Mouse (Mus musculus) telencephalon, adult 2 months (tissue): ENCODE data around the gene Btbd18.
"Not testable (repeated sequence)": the region's sequence is repeated elsewhere in the genome, so short reads cannot be mapped to it uniquely, and the experiment has no call there.

ENCODE experiments used
- DNase-seq: peaks from one replicate; pipeline ENCODE4 v3.0.0-alpha.2; 2011; ENCODE audit warnings: low read depth, low spot score

Gene Btbd18

DNA sequence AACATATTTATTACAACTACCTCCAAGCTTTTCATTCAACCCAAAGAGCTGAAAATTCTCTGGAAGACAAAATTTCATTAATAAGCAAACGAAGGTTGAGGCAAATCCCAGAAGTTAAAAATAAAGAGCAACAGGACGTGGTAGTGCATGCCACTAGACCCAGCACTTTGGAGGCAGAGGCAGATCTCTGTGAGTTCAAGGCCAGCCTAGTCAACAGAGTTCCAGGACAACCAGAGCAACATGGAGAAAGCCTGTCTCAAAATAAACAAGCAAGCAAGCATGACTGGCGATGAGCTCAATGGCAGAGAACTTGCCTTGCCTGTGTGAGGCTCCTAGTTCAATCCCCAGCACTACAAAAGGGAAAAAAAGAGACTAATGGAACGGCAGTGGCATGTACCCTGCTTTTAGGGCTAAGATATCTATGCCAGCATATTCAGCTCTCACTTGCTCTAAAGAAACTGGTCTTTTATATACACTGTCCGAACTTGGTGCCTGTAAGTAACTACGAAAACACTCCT, 11.8 kb upstream of the Btbd18 start:
- no peak for DNase-seq

DNA sequence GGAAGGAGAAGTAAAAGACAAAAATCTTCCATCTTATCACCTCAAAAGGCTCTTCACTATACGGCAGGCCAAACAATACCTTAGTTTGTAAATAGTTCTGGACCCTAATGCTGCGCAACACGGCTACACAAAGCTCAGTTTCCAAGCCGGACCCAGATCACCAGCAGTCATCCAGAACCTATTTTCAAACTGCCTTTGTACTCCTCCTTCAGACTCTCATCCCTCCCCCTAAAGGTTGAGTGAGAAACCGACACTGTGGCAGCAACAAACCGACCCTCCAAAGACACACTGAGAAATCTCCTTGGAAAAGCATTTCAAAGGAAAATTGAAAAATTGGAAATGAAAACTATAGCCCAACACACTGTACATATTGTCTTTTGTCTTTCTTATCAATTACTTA, 10.5 kb upstream of the Btbd18 start:
- no peak for DNase-seq

DNA sequence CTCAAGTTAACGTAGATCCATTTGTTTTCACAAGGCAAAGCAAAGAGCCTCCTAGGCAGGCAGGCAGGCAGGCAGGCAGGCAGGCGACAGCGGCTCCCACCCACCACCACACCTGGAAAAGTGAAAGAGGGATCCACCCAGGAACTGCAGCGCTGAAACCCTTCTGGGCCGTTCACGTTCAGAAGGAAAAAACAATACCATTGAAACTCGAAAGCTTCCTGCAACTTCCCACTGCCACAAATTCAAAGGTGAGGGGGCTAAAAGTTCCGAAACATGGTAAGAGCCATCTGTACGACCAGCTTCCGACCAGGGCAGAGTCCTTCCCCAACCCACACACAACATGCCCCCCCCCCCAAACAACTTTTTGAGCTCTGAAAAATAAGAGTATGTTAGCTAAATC, 9.2 kb upstream of the Btbd18 start:
- no peak for DNase-seq

DNA sequence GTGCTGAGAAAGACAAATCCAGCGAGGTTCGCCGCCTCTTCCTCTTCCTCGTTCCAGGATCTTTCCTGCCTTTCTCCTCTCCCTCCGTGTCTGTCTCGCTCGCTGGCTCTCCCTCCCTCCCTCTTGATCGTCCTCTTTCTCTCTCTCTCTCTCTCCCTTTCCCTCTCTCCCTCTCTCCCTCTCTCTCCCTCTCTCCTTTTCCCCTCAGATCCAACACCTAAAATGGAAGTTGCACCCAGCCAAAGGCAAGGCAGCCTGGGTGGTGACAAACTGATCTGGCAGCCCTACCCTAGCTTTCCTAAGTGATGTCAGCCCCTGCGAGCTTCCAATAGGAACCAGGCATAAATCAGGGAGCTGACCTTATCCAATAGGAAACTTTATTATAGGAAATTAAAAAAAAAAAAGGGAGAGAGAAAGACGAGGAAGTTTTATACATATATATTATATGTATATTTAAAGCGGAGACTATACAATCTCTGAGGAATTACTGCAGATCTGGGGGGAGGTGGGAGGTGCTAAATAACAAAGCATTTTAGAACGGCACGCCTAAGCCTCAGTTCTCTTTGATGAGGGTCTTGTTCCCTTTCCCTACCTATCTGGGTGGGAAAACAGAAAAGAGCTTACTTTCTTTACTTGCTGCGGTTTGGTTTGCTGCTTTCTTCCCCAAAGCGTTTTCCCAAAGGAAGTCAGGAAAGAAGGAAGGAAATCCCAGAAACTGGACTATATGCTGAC, 8.2 kb upstream of the Btbd18 start, which contains the start of gene Ctnnd1:
Ctnnd1 (minus strand) TSS at position 302 of the 732 bp plus-strand sequence.
- DNase-seq, result peak; percentile 97

DNA sequence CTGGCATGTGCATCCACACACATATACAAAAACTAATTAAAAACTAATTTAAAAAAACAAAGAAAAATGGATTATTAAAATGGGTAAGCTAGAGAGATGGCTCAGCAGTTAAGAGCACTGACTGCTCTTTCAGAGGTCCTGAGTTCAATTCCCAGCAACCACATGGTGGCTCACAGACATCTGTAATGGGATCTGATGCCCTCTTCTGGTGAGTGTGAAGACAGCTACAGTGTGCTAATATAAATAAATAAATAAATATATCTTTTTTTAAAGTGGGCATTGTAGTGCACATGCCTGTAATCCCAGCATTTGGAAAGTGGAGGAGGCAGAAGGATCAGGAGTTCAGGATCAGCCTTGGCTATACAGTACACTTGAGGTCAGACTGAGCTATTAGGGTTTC, 5.5 kb upstream of the Btbd18 start:
- no peak for DNase-seq

DNA sequence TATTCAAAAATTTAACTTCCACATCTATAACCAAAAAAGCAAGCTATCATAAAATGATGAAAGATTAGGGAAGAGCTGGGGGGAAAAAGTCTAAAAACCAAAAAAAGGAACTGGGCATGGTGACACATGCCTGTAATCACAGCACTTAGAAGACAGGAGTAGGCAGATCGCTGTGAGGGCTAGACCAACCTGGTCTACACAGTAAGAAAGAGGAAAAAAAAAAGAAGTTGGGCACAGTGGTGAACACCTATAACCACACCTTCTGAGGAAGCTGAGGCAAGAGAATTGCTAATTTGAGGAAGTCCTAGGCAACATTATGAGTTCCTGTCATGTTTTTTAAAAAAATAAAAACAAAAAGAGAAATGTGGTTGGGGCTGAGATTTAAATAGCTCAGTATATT, 3.0 kb upstream of the Btbd18 start:
- DNase-seq, result no peak

DNA sequence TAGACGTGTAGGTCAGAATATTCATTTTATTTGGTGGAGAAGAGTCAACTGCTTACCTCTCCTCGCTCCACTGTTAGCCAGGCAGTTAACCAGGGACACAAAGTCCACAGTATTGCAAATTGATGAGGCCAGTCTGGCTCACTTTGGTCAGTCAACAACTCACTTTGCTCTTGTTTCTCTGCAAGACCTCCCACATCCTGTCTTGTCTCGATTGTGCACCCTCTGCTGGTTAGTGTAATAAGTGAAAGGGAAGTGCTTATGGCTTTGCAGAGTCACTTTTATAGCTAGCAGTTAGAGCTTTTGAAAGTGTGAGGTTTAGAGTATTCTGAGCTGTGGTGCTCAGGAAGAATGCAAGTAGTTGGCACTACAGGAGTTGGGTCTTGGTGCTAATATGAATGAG, 1.4 kb downstream of the Btbd18 start:
- peak; percentile 59 for DNase-seq

DNA sequence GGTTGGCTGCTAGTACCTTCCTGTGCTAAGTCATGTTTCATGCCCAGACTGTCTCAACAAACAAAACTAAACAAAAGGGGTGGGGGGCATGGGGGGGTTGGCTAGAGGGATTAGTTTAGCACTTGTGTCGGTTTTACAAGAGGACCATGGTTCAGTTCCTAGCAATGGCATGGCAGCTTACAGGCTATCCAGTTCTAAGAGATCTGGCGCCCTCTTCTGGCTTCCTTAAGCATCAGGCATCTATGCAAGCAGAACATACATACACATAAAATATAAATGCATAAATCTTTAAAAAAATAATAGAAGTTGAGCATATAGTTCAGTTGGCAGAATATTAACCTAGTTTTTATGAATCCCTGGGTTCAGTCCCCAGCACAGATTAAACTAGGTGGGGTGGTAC, 4.0 kb downstream of the Btbd18 start:
- no peak for DNase-seq

DNA sequence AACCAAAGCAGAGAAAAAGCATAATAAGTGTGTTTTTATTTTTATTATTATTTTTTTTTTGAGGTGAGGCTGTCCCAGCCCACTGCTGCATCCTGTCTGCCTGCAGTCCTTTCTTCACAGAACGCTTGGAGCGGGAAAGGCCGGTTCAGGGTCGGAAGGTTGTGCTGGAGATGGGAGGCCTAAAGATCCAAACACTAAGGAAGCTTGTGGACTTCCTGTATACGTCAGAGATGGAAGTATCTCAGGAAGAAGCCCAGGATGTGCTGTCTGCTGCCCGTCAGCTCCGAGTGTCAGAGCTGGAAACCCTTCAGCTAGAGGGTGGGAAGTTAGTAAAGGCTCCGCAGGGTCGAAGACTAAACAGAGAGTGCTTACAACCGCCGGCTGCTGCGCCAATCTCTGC, 7.2 kb downstream of the Btbd18 start:
- no peak for DNase-seq

DNA sequence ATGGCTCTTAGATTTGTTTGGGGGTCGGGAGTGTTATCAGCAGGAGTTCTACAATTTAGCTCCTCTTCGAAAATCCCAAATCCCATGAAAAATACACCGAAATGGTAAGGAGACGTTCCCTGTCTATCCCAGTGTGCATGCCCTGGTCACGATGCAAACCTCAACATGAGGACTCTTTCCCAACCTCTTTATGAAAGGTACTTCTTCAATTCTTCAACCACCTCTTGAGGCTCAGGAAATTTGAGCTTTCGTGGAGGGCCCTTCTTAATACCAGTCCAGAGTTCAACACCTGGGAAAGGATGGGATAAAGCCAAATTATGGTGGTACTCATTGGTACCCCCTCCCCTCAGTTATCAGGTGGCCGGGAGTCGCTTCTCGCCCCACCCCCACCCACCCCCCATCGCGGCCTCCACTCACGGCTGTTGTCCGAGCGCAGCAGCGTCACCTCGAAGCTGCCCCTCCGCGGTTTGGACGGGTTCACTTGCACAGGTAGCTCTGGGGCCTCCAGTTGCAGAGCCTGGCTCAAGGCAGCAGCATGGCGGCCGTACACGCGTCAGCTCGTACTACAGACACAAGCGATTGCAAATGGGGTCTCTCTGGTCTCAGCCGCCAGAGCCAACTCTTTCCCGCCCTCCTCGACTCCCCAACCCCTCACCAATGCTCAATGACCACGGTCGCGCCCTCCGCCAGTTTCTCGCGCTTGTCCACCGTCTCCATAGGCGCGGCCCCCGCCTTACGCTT, 11.1 kb downstream of the Btbd18 start:
- no peak for DNase-seq

DNA sequence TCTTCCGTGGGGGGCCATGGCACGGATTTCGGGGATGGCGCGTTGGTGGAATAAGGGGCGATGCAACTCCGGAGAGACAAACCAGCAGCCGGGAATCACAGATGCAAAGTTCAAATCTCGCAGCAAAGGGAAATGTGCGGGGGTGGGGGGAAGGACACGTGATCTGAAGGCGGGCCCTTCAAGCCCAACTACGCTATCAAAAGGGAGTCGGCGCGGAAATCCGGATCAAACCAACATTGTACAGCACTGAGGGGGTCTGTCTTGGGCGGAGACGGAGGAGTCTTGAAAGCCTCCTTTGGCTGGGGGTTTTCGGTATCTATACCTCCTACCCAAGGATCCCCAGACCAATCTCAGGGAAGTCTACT, 11.7 kb downstream of the Btbd18 start, which contains the start of gene Selenoh:
Selenoh (minus strand) TSS at position 202 of the 365 bp plus-strand sequence.
- DNase-seq, result peak; percentile 88

DNA sequence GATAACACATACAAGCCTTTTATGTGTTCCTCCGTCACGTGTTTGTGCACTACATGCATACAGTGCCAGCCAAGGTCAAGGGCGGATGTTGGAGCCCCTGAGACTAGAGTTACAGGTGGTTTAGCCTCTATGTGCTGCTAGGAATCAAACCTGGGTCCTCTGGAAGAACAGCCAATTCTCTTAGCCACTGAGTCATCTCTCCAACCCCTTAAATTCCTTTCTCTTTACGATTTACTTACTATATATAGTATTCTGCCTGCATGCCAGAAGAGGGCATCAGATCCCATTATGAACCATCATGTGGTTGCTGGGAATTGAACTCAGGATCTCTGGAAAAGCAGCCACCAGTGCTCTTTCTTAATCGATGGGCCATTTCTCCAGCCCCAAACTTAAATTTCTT, 12.7 kb downstream of the Btbd18 start:
- DNase-seq, result not testable (repeated sequence)

DNA sequence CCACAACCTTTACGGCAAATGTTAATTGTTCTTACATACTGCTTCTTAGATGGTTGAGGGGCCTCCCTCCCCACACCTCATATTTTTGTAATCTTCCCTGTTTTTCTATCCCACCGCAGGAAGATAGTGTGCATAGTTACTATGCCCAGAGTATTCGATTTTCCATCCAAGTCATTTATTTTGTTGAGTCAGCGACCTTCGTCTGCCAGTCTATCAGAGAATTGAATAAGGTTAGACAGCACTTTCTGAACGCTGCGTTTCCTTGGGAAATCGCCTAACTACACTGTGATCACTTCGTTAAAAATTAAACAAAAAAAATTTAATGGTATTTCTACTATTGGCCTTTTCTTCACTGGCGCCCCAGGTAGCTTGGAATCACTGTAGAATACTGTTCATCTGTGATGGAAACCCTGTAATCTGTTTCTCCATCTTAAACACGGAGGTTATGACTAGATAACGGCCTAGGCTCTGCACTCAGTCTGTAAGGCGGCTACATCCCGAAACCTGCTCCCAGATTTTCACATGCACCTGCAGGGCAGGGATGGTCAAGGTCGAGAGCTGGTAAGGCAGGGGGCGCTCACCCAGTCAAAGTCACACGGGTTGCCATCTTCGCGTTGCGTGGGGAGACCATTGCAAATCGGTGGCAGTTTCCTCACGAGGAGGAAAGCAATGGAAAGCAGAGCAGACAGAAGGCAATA, 18.5 kb downstream of the Btbd18 start:
- DNase-seq, result peak; percentile 26

DNA sequence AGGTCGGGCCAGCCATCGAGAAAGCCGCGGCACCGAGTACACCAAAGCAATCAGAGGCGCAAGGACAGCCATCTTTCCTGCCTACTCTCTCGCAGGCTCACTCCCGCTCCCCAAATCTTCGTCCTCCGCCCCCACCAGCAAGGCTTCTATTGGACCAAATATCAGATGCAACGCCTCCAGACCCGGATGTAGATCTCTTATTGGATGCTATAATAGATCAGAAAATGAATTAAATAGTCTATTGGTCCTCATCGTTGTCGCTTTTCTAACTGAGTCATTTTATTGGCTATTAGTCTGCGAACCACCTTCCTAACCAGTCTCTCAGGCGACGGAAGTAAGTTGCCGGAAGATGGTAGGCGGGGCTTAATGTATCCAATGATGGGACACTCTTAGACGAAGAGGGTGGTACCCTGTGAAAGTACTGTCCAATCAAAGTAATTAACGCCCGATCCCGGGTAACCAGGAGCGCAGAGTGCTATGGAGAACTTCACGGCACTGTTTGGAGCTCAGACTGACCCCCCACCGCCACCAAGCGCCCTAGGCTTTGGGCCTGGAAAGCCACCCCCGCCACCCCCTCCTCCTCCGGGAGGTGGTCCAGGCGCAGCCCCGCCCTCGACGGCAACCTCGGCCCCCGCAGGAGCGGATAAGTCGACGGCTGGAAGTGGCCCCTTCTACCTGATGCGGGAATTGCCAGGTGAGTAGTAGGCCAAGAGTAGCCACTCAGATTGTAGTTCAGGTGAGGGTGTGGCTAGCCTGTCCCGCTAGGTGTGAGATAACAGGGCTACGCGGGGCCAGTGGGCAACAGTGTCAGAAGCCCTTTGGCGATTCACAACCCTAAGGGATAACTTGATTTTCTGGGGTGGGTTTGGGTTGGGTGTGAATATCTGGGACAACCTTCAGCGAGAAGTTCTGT, 19.3 kb downstream of the Btbd18 start, which contains the start of the genes Gm28635 and Med19:
Gm28635 (minus strand) TSS at position 74 of the 913 bp plus-strand sequence.
Med19 (plus strand) TSS at position 435 of the 913 bp plus-strand sequence.
- DNase-seq, result peak; percentile 100

DNA sequence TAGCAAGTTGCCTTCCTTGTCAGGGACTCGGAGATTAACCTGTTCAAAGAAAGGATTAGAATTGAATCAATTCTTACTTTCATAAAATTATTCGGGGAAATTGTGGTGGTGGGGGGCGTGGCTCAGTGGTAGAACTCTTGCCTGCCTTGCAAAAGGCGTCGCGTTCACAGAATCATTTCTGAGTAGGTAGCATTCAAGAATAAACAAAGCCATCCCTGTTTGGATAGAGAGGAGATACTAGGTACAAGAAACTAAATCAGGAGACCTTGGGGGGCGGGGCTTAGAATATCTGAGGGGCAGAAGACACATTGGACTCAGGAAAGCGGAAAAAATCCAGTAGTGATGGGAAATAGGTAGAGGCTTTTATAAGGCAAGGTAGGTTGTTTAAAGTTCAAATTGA, 20.1 kb downstream of the Btbd18 start, which contains the start of gene Tmx2:
Tmx2 (minus strand) TSS at position 125 of the 400 bp plus-strand sequence.
- DNase-seq, result no peak

DNA sequence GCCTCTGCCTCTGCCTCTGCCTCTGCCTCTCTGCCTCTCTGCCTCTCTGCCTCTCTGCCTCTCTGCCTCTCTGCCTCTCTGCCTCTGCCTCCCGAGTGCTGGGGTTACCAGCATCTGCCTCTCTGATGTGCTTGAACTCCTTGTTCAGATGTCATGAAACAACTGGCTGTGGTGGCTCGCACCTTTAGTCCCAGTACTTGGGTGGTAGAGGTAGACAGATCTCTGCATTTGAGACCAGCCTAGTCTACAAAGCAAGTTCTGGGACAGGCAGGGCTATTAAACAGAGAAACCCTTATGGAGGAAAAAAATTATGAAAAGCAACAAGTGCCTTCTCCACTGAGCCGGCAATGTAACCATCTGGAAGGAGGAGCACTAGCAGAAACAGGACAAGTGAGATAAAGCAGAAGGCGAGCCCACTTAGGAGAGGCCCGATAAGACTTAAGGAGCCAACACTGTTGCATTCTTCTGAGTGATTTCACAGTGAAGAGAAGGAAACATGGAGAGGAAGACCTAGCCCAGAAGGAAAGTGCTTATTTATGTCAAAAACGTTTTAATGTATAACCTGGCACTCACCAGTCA, 23.8 kb downstream of the Btbd18 start:
- no peak for DNase-seq

DNA sequence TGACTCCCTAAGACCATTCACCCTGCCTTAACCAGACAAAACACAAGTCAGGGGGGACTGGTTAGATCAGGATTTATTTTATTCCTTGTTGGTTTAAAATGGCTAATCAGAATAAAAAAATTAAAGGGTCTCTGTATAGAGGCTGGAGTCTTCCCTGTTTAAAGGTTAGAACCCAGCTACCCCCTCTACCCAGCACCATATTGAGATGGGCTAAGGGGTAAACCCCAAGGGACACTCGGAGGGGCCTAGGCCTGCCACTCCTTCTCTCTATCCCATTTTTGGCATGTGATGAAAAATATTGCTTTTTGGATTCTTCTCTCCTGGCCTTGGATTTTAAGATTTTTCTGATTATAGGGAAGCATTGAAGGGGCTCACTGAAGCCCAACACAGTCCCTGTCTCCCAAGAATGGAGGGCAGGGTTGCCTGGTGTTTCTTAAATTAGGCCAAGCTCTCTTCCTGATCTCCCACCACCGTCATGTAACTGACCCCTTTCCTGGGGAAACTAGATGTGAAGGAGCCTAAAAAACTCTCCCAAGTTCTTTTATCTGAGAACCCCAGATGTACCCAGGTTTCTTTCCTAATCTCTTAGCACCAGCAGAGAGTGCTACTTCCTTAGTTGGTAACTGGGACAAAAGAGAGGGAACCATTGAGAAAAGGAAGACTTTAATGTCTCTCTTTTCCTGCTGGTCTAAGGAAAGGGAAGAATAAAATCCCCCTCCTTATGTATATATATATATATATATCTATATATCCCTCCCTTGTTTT, 29.4 kb downstream of the Btbd18 start:
- DNase-seq, result no peak

DNA sequence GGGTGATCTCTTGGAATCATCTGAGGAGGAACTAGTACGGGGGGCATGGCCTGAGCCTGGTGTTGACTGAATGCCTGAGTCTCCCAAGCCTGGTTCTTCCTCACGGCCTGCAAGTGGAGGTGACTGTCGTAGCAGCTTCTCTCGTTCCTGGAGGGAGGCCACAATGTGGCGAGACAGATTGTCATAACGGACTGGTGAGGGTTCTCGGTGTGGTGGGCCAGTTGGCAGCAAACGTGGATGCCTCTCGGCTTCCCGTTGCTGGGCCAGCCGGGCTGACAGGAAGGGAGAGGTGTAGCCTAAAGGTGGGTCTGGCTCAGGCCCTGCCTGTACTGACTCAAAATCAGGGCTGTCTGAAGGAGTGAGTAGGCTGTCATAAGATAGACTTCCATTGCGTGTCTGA, 31.2 kb downstream of the Btbd18 start:
- no peak for DNase-seq

DNA sequence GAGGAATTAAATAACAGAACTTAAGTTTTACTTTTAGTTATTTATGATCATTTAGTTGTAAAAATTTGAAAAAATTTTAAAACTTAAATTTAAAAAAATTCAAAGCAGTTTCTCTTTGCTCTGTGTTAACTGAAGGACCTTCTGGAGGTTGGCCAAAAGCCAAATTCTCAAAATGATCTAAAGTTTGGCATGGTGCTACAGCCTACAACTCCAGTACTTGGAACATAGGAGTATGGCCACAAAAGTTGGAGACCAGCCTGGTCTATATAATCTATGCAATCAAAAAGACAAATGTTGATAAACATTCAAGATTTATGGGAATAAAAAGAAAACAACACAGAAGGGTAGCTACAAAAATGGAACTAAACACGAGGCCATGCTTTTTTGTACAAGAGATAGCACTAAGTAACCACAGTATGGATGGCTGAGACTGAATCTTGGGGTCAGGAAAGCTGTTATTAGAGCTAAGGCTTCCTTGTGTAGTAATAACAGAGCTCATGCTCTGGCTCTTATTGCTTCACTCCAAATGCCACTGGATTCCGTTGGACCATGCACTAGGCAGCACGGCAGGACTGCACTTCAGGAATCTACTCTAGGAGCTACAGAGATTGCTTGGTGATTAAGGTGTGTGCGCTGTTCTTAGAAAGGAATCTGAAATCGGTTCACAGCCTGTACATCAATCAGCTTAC, 36.3 kb downstream of the Btbd18 start:
- no peak for DNase-seq
